Mouse (Mus musculus): Measurements from ENCODE around the gene Gucy2g. TPM values are rescaled to one million over a fixed set of nuclear protein-coding genes. Genes with fewer than 3 reads are reported as not detected.
"Not testable (repeated sequence)": the region's sequence is repeated elsewhere in the genome, so short reads cannot be mapped to it uniquely, and the experiment has no call there.

The Gucy2g gene
- total RNA-seq, 4 experiments from 2014 or later: 0.17 to 0.34 (median 0.32) TPM

GRCm38 (mm10) chr19:55165183-55165865, 75.7 kb downstream of the Gucy2g start:
- no peak for DNase-seq (ENCODE audit: low spot score in 2 of 2)

GRCm38 (mm10) chr19:55164162-55164561, 76.9 kb downstream of the Gucy2g start:
- DNase-seq (ENCODE audit: low spot score in 2 of 2): no peak

GRCm38 (mm10) chr19:55162271-55162670, 78.8 kb downstream of the Gucy2g start:
- no peak for DNase-seq (ENCODE audit: low spot score in 2 of 2)

GRCm38 (mm10) chr19:55159826-55160225, 81.2 kb downstream of the Gucy2g start:
- no peak for DNase-seq (ENCODE audit: low spot score in 2 of 2)

GRCm38 (mm10) chr19:55158606-55159005, 82.4 kb downstream of the Gucy2g start:
- DNase-seq (ENCODE audit: low spot score in 2 of 2): no peak

GRCm38 (mm10) chr19:55157029-55157428, 84.0 kb downstream of the Gucy2g start:
- DNase-seq (ENCODE audit: low spot score in 2 of 2): no peak

- no peak for DNase-seq (ENCODE audit: low spot score in 2 of 2)
These were observed 88.1 kb downstream of the Gucy2g start for GRCm38 (mm10) chr19:55152983-55153382.

GRCm38 (mm10) chr19:55152274-55152673, 88.8 kb downstream of the Gucy2g start:
- not testable (repeated sequence) for DNase-seq (ENCODE audit: low spot score in 2 of 2)

GRCm38 (mm10) chr19:55149646-55150045, 91.4 kb downstream of the Gucy2g start:
- DNase-seq (ENCODE audit: low spot score in 2 of 2): no peak

GRCm38 (mm10) chr19:55148109-55148508, 92.9 kb downstream of the Gucy2g start:
- no peak for DNase-seq (ENCODE audit: low spot score in 2 of 2)

Small RNA genes lying within 50 kb of the gene (microRNA-seq; reads per million reads assigned to microRNA genes)
- gene Mir6715: not detected

Other genes starting within 250 kb of the Gucy2g start
- gene Gpam, start 114.0 kb downstream of the Gucy2g start, total RNA-seq (2022): 100 to 1,000 TPM in 1 of 4 experiments, 10 to 100 TPM in 3; 90.2 to 104 (median 98.9) TPM
- not detected for gene Tectb, start 60.5 kb downstream of the Gucy2g start, total RNA-seq (2022)
- 1 to 10 TPM; 2.0 to 2.6 (median 2.2) TPM for gene Acsl5, start 10.7 kb upstream of the Gucy2g start, total RNA-seq (2022)
- gene Zdhhc6, start 74.8 kb upstream of the Gucy2g start, total RNA-seq (2022): 10 to 100 TPM; 18.6 to 24.3 (median 19.8) TPM
- gene Vti1a, start 75.1 kb upstream of the Gucy2g start, total RNA-seq (2022): 10 to 100 TPM; 17.6 to 21.8 (median 20.6) TPM

Measured in gastrocnemius, adult 8-10 months (tissue).